Mouse (Mus musculus) megakaryocyte, embryonic 14.5 days (primary cell): ENCODE data around the gene Rcsd1. TPM values are rescaled to one million over a fixed set of nuclear protein-coding genes. Genes with fewer than 3 reads are reported as not detected.

Source experiments
- H3K27me3 ChIP-seq: replicated peaks from 2 replicates; pipeline ENCODE3; 2012; ENCODE audit warnings: inconsistent platforms
- H3K36me3 ChIP-seq: replicated peaks from 2 replicates; pipeline ENCODE3; 2012; ENCODE audit warnings: low read length, inconsistent platforms, mixed read lengths
- H3K4me1 ChIP-seq: 2 replicates; pipeline ENCODE4 v1.6.1; 2012; ENCODE audit warnings: inconsistent platforms
- H3K4me3 ChIP-seq: replicated peaks from 2 replicates; pipeline ENCODE3; 2012; ENCODE audit warnings: moderate library complexity, mild to moderate bottlenecking, inconsistent platforms
- H3K9me3 ChIP-seq: 2 replicates; pipeline ENCODE4 v1.6.1; 2012; ENCODE audit warnings: inconsistent platforms
- FLI1 ChIP-seq: IDR thresholded peaks from 2 replicates; pipeline ENCODE4 v1.6.1; 2012; ENCODE audit warnings: low read length, inconsistent platforms, mixed read lengths
- GATA1 ChIP-seq: IDR thresholded peaks from 3 replicates; pipeline ENCODE4 v1.6.1; 2012; ENCODE audit warnings: mixed read lengths, low read length, inconsistent platforms, borderline replicate concordance
- polyA plus RNA-seq: library from polyadenylated mRNA; stranded (reverse); fragments of >175 nt; gene quantifications from 2 replicates; pipeline ENCODE4 v1.2.3, GENCODE M21; 2012; ENCODE audit warnings: low replicate concordance; ENCODE audit not compliant: insufficient read depth

The Rcsd1 gene
- polyA plus RNA-seq, 1 experiment, result 11.0 TPM

GRCm38 (mm10) chr1:165735826-165736818 lies 26.6 kb upstream of the Rcsd1 start:
- H3K4me3 ChIP-seq, result peak overlapping the region; percentile 68
- H3K9me3 ChIP-seq, result no peaks in the 10 kb centered on the region
- no peaks in the 10 kb centered on the region for H3K36me3 ChIP-seq
- TF ChIP-seq FLI1 (no peak), GATA1 (no peak)
- peaks cover 30% of the 10 kb centered on the region for H3K27me3 ChIP-seq
- H3K4me1 ChIP-seq, result peaks cover 14% of the 10 kb centered on the region

- H3K4me3 ChIP-seq, result no peak overlapping the region
- H3K9me3 ChIP-seq, result no peaks in the 10 kb centered on the region
- peaks cover 20% of the 10 kb centered on the region for H3K4me1 ChIP-seq
- H3K27me3 ChIP-seq, result peaks cover 30% of the 10 kb centered on the region
- no peaks in the 10 kb centered on the region for H3K36me3 ChIP-seq
- TF ChIP-seq GATA1, result no peak
- TF ChIP-seq FLI1, result no peak
These were observed 25.3 kb upstream of the Rcsd1 start for GRCm38 (mm10) chr1:165734840-165735239.

- Histone ChIP-seq H3K4me1 (peaks cover 25% of the 10 kb centered on the region), H3K27me3 (peaks cover 39% of the 10 kb centered on the region), H3K9me3 (no peaks in the 10 kb centered on the region), H3K36me3 (no peaks in the 10 kb centered on the region), H3K4me3 (no peak overlapping the region)
- TF ChIP-seq FLI1 (no peak), GATA1 (no peak)
These were observed 22.0 kb upstream of the Rcsd1 start for GRCm38 (mm10) chr1:165731553-165731952.

- Histone ChIP-seq H3K27me3 (peaks cover 42% of the 10 kb centered on the region), H3K4me3 (no peak overlapping the region), H3K9me3 (no peaks in the 10 kb centered on the region), H3K36me3 (no peaks in the 10 kb centered on the region), H3K4me1 (peaks cover 15% of the 10 kb centered on the region; the same call in 1 of the 2 replicates)
- TF ChIP-seq FLI1 (no peak), GATA1 (no peak)
These were observed 20.6 kb upstream of the Rcsd1 start for GRCm38 (mm10) chr1:165730129-165730528.

GRCm38 (mm10) chr1:165728057-165728639 lies 18.6 kb upstream of the Rcsd1 start:
- Histone ChIP-seq H3K4me1 (peaks cover 11% of the 10 kb centered on the region; the same call in 1 of the 2 replicates), H3K4me3 (no peak overlapping the region), H3K9me3 (no peaks in the 10 kb centered on the region), H3K36me3 (no peaks in the 10 kb centered on the region), H3K27me3 (peaks cover 44% of the 10 kb centered on the region)
- TF ChIP-seq FLI1 (no peak), GATA1 (no peak)

- no peak overlapping the region for H3K4me3 ChIP-seq
- no peak for TF ChIP-seq FLI1
- TF ChIP-seq GATA1, result no peak
- peaks cover 21% of the 10 kb centered on the region for H3K4me1 ChIP-seq
- H3K9me3 ChIP-seq, result no peaks in the 10 kb centered on the region
- peaks cover 52% of the 10 kb centered on the region for H3K27me3 ChIP-seq
- H3K36me3 ChIP-seq, result no peaks in the 10 kb centered on the region
These were observed 17.4 kb upstream of the Rcsd1 start for GRCm38 (mm10) chr1:165726986-165727385.

- H3K4me1 ChIP-seq, result peaks cover 20% of the 10 kb centered on the region
- H3K36me3 ChIP-seq, result no peaks in the 10 kb centered on the region
- TF ChIP-seq FLI1 (no peak), GATA1 (no peak)
- no peak overlapping the region for H3K4me3 ChIP-seq
- H3K27me3 ChIP-seq, result peaks cover 51% of the 10 kb centered on the region
- no peaks in the 10 kb centered on the region for H3K9me3 ChIP-seq
These were observed 15.6 kb upstream of the Rcsd1 start for GRCm38 (mm10) chr1:165725039-165725644.

- no peaks in the 10 kb centered on the region for H3K9me3 ChIP-seq
- TF ChIP-seq FLI1 (no peak), GATA1 (no peak)
These were observed 14.9 kb upstream of the Rcsd1 start for GRCm38 (mm10) chr1:165724219-165725033.

GRCm38 (mm10) chr1:165722531-165723123 lies 13.1 kb upstream of the Rcsd1 start:
- Histone ChIP-seq H3K36me3 (no peaks in the 10 kb centered on the region), H3K27me3 (peaks cover 39% of the 10 kb centered on the region), H3K9me3 (no peaks in the 10 kb centered on the region), H3K4me3 (no peak overlapping the region), H3K4me1 (peaks cover 36% of the 10 kb centered on the region)
- no peak for TF ChIP-seq GATA1
- TF ChIP-seq FLI1, result no peak

More at GRCm38 (mm10) chr1:165724219-165725033, 14.9 kb upstream of the Rcsd1 start:
- Histone ChIP-seq H3K4me1 (peaks cover 22% of the 10 kb centered on the region), H3K4me3 (no peak overlapping the region), H3K36me3 (no peaks in the 10 kb centered on the region), H3K27me3 (peaks cover 48% of the 10 kb centered on the region)
